Mouse (Mus musculus) cerebral cortex, adult 2 months (tissue): ENCODE results near the gene Mrpl14.

Source experiments
- WGBS: fragments of 180-500 bp; shearing (Covaris S2); methylation state at CpG from one replicate; pipeline ENCODE4 v1.1.7; 2018; 5-methylcytosine and 5-hydroxymethylcytosine counted together

Mrpl14 gene

DNA sequence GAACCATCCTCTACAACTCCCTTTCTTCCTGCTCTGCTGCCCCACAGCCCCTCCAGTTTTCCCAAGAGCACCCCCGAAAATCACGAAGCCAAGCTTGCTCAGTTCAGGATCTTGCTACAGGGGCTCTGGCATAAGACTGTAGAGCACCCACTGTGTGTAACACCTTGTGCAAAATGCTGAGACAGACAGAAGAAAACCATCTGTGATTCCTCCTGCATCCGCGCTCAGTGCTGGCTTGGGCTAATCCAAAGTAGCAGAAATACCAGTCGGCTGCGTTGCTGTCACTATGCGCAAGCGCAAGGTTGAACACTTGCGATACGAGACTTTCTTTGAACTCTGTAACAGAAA is 38.4 kb downstream of the Mrpl14 start:
- 65% methylated on average over 10 of the region's 10 CpGs for WGBS

DNA sequence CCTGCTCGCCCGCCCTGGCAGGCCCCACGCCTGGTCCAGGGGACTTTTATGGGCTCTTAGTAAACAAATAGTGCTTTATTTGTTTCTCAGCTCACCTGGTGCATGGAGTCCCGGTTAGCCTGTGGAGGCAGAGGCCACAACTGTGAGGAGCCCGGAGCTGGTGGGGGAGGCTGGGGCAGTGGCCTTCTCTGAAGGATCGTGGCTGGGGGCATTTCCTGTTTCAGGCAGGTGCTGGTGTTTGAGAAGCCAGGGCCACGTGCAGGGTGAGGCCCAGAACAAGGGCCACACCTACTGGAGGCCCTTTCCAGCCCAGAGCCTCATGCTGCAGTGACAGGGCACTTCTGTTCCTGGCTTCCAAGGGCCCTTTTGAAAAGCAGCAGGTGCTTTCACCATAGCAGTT is 40.1 kb downstream of the Mrpl14 start:
- WGBS = 84% methylated on average over 7 of the region's 7 CpGs

DNA sequence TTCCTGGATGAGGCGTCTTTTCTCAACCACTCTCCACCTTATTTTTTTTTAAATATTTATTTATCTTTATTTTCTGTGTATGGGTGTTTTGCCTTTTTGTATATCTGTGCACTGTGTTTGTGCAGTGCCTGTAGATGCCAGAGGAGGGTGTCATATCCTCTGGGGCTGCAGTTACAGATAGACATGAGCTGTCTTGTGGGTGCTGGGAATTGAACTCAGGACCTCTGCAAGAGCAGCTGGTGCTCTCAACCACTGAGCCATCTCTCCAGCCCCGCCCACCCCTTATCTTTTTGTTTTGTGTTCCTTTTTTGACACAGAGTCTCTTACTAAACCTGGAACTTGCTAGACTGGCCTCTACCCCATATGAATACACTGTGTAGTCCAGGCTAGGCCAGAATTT is 41.4 kb downstream of the Mrpl14 start:
- WGBS = 91% methylated on average over 2 of the region's 2 CpGs

DNA sequence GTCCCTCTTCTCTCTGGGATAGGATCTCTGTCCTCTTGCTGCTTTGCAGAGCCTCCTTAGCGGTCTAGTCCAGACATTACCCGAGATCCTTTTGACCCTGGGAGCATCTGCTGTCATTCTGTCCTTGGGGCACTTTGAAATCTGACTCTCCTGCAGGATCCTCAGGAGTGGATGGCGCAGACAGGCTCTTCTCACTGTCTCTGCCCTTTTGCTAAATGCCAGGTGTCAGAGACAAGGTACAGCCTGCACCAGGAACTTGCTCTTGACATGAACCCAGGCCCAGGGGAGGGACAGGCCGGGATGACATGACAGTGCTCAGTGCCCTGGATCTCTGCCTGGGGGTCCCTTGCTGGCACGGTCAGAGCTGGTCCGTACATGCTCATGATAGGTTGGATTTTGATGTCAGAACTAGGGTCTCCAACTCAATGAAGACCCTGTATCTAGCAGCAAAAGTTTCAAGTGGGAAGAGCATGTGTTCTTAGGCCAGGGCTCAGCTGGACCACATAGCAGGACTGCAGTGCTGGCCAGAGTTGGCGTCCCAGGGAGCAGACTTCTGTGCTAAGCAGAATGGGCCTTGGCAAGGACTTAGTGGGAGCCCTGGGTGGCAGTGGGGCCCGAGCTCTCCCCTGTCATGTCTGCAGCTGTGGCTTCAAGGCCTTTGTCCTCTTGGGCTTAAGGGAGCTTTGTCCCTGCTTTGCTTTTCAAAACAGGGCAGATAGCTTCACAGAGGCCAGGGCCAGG is 42.0 kb downstream of the Mrpl14 start:
- WGBS = 82% methylated on average over 8 of the region's 8 CpGs

DNA sequence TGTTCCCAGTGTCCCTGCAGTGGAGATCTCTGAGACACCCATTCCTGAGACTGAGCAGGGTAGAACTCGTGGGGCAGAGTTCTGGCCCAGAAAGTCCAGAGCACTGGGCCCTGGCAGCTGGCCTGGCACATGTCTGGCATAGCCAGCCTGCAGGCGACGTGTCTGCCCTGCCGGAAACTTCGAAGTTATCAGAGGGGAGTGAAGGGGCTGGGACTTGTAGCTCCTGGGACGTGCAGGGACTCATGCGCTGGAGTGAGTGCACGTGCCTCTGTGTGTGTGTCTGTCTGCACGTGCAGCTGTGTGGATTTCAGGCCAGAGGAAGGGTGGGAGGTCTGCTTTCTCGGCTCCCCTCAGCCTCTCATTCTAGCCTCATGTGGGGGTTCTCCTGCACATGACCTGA is 43.3 kb downstream of the Mrpl14 start:
- WGBS = 66% methylated on average over 10 of the region's 10 CpGs

DNA sequence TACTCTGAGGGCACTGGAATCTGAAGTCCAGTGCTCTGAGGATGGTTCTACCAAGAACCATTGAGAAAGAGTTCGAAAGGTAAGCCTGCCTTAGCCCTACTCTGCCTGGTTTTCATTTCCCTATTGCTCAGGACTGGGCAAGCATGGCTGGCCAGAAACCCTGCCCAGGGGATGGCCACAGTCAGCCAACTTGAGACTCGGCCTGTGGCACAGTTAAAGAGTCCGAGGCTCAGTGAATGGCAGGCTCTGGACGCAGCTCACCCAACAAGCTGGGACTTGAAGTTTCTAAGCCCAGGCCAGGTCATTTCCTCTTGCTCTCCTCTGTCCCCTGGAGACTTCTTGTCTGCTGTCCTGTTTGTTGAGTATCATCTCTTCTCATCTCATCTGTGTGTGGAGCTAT is 44.6 kb downstream of the Mrpl14 start:
- 78% methylated on average over 4 of the region's 4 CpGs for WGBS

DNA sequence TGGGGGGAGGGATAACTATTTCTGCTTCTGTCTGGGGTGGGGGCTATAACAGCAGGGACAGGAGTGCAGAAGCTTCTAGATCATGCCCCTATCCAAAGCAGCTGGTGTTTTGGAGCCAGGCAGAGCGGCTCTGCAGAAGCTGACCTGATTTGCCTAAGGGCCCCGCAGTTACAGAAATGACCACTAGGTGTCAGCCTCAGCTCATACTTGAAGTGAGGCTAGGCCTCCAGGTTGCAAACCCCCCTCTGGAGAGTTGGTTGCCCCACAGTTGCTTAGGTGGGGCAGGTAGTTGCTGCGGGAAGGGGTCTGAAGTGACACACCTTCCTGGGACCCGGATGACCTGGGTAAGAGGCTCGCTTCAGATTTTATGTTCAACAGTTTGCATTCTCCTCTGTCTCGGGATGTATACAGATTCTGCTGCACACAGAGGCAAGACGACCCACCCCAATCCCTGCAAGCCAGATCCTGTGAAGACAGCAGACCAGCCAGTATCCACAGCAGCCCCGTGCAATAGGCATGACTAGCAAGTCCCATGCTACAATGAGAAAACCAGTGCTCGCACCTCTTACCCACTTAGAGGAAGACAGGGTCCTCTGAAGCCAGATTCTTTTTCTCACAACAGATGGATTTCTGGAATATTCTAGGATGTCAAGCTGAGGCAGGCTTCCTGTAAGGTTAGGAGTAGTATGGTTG is 45.2 kb downstream of the Mrpl14 start:
- 17% methylated on average over 9 of the region's 9 CpGs for WGBS

DNA sequence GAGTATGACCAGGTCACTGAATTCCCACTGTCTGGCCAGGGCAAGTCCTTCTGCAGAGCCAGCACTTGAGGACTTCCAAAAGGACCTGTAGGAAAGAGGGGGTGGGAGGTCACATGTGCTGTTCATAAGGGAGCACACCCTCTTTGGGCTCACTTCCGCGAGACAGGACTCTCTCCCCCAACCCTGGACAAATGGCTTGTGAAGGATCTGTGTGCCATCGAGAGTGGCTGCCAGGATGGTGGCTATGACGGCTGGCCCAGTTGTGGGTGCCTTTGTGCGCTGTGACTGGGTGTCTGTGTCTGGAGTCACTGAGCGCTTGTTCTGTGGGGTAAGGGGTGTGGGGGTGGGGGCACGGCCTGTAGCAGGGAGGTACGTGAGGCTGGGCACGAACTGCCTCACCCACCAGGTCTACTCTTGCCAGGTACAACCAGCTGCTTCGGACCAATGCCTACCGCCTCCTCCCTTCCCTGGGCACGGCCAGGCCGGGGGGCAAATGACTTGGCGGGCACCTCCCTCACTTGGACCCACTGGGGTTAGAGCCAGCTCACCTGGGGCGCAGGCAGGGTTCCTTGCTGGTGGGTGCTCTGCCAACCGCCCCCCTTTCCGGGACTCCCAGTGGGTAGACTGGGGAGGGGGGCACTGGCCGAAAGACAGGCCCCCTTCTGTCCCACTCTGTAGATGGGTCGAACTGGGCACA is 47.1 kb downstream of the Mrpl14 start:
- WGBS = 38% methylated on average over 19 of the region's 19 CpGs

DNA sequence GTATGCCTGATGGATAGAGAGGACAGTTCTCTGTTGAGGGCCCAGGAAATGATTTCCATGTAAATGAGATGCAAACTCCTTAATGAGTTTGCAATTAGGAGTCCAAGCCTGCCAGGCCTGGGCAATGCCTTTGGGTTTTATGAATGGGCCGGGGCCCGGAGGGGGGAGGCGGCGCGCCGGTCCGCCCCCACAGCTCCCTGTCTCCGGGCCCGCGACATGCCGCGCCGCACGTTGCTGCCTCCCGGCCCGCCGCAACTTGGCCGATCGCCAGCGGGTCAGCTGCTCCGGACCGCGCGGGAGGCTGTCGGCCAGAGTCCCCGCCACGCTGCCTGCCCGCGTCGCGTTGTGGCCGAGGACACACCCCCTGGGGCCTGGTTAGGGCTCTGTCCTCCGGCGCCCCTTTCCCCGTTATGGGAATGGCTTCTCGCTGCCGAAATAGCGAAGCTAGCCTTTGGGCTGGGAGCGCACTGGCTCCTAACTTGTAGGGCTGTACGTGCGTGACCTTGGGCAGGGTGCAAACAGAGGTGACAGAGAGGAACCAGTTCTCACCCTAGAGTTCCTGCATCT is 47.7 kb downstream of the Mrpl14 start, which contains the start of gene 1600014C23Rik:
TSS of gene 1600014C23Rik (minus strand) at position 110 of the 567 bp plus-strand sequence.
- WGBS = 3% methylated on average over 41 of the region's 41 CpGs

DNA sequence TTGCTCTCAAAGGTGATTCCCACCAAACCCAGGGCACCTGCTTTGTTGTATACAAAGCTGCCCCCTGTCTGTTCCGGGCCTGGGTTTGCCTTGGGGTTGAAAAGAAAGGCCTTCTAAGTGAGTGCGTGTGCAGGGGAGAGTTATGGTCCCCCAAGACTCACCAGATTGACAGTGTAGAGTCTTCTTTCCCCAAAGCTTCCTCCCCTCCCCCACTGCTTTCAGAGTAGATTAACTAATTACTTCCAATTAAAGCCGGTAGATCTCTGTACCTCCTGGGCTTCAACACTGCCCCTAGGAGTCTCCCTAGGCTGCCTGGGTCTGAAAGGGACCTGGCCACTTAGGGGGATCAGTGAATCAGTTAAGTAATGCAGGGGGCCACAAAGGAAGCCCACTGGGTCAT is 48.2 kb downstream of the Mrpl14 start:
- 58% methylated on average over 3 of the region's 3 CpGs for WGBS

DNA sequence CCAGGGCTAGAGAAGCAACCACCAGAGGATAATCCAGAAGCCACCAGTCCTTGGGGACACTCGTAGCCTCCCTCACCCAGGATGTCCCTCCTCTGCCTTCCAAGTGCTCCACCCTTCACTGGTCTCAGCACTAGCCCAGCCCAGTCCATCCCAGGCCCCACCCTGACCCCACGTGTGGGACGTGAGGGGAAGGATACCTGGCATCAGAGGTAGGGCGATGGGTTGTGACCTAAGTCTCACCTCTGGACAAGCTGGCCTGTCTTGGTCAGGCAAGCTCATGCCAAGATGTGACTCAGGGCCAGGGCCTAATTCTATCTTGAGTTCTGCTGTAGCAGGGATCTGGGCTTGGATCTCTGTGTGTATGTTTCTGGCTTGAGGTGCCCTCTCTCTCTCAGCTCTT is 48.8 kb downstream of the Mrpl14 start:
- WGBS = 81% methylated on average over 4 of the region's 4 CpGs

DNA sequence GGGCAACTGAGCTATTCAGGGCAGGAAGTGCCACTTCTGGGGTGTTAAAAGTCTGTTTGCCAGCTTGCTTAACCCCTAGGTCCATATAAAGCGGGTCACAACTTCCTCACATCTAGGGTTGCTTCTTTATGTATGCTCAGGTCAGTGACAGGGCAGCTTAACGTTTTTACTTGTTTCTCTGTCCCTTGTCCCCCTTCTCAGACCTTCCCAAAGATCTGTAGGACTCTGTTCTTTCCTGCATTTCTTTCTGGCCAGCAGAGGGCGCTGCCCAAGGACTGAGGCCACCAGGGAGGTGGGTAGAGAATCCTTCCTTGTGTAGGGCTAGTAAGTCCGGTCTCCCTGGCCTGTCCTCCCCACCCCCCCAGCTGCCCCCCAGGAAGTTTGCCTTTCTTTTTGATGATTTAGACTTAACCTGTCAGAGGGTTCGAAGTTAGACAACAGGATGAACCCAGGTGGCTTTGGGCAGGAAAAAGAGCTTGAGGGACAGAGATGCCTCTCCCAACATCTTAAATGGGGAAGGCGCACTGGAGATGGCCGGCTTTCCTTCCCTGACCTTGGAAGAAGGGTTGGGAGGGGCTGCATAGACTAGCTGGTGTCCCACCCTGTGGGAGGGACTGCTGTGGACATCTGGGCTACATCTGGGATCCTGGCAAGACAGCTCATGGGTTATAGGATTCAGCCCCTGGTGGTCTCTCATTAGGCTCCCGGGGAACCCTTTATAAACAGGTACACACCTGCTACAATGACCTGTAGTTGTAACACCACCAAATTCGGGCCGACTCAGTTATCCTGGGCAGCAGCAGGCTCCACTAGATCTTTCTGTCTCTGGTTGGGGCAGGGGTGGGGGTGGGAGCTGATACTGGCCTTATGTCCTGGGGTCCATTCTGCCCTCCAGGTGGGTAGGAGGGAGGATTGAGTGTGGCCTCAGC is 49.5 kb downstream of the Mrpl14 start:
- WGBS = 8% methylated on average over 10 of the region's 10 CpGs

DNA sequence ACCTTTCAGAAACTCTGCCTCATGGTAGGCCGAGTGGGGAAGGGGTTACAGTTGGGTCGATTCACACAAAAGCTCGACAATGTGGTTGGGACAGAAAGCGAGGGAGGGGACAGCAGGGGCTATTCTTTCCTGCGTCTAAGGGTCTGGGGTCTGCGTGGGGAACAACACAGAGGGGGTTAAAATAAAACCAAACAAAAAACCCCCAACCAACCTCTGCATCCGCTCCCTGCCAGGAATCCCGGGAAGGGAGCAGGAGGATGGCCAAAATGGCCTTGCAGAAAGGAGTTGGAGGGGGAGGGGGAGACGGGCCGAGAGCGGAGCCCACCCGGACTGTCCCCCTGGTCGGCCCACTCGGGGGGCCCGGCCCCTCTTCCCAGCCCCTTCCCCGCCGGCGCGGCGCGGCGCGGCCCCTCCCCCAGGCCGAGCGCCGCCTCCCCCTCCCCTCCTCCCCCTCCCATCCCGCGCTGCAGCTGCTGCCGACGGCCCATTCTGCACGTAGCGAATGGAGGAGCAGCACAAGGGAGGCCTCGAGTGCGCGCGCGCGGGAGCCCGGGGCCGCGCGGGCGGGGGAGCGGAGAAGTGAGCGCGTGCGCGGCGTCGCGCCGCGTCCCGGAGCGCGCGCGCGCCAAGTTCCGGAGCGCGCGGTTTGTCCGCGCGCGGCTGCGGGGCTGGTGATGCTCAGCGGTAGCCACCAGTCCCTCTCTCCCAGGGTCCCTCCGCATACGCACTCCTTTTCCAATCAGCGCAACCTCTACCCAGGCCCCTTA is 50.4 kb downstream of the Mrpl14 start:
- WGBS = 2% methylated on average over 65 of the region's 72 CpGs

DNA sequence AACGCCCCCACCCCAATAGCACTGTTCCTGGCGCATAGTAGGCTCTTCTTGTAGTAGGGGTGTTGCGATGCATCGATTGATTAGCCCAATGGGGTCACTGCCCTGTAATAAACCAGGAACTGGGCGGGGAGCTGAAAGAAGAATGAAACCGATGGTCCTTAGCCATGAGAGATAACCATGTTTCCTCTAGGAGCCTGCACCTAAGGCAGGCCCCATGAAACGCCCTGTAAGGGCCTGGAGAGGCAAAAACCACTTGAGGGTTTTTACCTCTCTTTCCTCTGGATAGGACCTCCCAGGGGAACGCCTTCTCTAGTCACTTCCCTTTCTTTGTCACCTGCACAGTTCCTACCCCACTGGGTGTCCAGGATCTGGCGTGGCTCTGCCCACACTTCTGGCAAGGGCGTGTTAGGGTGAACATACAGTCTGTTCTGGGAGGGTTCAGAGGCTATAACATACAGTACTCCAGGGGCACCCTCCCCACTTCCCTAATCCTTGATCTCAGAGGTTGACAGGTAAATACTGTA is 51.0 kb downstream of the Mrpl14 start:
- 28% methylated on average over 10 of the region's 10 CpGs for WGBS

DNA sequence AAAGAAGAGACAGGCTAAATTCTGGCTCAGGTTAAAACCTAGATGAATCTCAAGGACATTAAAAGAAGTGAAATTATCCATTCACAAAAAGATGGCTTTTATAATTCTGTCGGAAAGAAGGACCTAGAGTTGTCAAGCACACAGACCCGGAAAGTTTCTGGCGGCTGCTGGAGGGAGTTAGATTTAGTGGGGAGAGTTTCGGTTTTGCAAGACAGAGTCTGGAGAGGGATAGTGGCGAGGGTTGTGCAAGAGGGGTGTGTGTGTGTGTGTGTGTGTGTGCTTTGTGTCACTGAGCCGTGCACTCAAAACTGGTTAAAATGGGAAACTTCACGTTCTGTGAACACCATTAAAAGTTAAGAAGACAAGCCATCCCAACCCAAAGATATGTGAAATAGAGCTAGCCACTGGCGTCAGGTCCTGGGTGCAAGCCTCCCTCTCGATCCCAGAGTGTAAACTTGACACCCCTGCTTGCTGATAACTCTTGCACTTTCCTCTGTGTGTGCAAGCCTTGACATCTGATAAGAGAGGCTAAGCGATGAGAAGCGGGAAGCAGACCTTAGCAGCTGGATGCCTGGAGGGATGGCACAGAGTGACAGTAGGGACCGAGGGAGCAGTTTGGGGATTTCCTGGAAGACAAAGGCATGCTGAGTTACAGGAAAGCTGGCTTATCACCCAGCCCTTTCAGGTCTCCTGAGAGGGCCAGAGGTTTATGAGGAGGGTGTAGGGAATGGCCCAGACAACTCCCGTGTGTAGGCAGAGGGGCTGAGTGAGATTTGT is 56.4 kb downstream of the Mrpl14 start:
- 77% methylated on average over 13 of the region's 13 CpGs for WGBS

DNA sequence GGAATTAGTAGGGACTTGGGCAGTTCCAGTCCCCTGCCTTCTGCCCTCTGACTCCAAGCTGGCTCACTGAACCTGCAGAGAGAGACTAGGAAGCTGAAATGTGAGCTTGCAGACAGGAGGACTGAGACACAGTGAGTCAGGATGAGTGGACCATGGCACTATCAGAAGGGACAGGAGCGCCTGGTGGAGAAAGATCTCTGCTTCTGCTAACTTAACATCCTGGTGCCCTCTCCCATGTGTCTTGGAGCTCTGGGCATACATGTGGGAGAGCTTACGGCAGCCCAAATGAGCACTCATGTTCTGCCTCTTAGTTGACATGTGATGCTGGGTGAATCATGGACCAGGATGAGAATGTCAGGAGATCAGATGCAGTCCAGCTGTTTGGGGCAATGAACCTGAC is 59.5 kb downstream of the Mrpl14 start:
- 92% methylated on average over 2 of the region's 2 CpGs for WGBS

DNA sequence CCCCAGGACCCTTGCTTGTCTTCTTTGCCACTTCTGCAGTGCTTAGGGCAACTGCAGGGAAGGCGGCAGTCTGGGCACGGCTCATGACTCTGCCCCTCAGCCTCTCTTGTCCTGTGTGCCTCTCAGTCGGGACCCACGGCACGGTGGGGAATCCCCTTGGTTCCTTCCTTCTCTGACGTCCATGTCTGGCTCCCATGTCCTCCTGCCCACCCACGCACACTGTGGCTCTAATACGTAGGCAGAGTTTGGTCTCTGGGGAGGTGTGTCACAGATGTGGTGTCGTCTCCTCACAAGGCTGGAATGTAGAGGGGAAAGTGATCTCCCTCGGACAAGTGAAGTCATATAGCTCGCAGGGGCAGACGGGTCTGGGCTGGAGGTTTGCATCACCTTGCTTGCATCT is 60.6 kb downstream of the Mrpl14 start:
- 73% methylated on average over 12 of the region's 12 CpGs for WGBS

DNA sequence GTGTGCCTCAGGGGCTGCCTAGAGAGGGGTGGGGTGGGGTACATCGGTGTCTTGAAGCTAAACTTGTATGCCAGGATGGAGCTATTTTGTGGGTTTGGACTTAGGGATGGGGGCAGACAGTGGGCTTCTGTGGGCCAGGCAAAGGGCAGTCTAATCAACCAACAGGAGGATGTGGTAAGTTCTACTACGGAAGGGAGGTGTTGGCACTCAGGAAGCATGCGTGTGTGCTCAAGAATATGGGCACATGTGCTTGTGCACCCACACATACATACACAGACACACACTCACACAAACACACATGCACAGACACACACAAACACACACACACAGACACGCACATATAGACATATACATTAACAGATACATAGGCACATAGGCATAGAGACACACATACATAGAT is 61.2 kb downstream of the Mrpl14 start:
- WGBS = 85% methylated on average over 4 of the region's 4 CpGs
